Mouse (Mus musculus): ENCODE results near the gene Fam170b.

DNA sequence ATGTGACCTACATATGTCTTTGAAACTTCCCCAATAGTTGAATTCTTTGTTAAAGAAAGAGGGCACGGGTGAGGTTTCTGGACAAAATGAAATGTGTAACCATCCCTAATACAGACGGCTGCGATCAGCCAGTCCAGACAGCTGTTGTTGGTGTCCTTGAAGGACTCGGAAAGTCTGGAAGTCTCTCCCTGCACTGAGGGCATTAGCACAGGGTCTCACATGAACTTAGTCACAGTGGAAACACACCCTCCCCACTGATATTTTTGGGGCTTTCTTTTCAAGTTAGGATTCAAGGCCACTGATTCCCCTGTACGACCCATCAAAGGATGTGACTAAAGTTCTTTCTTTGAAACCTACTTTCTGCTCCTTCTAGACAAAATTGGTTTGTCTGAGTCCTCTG, 46.6 kb downstream of the Fam170b start:
- TF ChIP-seq CTCF (IDR thresholded peaks at IDR 0.05; ENCODE audit: extremely low read depth, insufficient read depth, insufficient read length, insufficient replicate concordance) (no peak), POLR2A (IDR thresholded peaks at IDR 0.05; ENCODE audit: low read depth, low read length) (no peak)
